Mouse (Mus musculus): ENCODE measurements around the gene Kdm2a.

DNA sequence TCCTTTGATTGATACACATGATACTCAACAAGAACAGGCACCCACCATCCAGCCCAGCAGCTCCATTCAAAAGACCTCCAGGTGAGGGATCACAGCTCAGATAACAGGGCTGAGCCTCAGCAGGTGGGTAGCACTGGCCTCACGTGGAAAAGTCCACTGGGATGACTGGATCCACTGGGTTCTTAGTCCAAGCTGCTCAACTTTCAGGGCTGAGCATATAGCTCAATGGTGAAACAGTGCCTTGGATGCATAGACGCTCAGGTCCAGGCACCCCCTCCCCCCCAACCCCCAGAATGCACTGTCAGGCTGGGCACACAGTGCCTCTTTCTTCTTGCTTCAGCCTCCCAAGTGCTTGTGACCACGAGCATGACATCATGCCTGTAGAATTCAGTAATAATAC is 24.9 kb upstream of the Kdm2a start:
- no peak for TF ChIP-seq CTCF (IDR thresholded peaks at IDR 0.05; ENCODE audit: low read depth, low read length)
- TF ChIP-seq GATA1 (IDR thresholded peaks at IDR 0.05; ENCODE audit: borderline replicate concordance, low read length): no peak
- TF ChIP-seq TAL1 (conservative IDR thresholded peaks at IDR 0.05; ENCODE audit: low read depth, low read length): no peak
- TF ChIP-seq POLR2AphosphoS5 (IDR thresholded peaks at IDR 0.05; ENCODE audit: insufficient replicate concordance, low read depth, low read length): no peak
